Mouse (Mus musculus) splenic B cell, adult 2 months (primary cell): ENCODE measurements around the gene Hivep1.

Source experiments
- DNase-seq: peaks from one replicate; pipeline ENCODE4 v3.0.0-alpha.2; 2011; ENCODE audit warnings: low read depth, low spot score
- H3K27me3 ChIP-seq: 2 replicates; pipeline ENCODE4 v1.6.1; 2012; ENCODE audit warnings: mild to moderate bottlenecking, low read length, moderate library complexity, mixed read lengths; ENCODE audit not compliant: control insufficient read depth, poor library complexity, insufficient read depth, severe bottlenecking
- H3K36me3 ChIP-seq: 2 replicates; pipeline ENCODE4 v1.6.1; 2012; ENCODE audit warnings: mild to moderate bottlenecking, low read length, moderate library complexity, mixed read lengths; ENCODE audit not compliant: control insufficient read depth, poor library complexity, insufficient read depth, severe bottlenecking

Hivep1 gene

DNA sequence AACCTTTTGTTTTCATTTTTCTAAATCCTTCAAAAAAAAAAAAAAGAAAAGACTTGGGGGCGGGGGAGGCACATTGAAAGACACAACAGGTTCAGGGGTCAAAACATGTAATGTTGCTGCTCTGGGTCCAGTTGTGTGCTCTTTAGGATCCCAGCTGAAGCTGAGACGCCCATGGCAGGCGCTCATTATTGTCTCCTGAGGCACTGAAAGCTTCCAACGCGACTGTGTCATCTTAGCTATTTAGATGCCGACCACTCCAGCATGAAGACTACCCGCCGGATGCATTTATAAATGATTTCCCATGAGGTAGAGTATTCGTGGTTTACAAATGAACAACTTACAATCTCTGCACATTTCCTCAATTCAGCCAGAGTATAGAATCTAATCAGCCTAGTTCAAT, 141.2 kb downstream of the Hivep1 start:
- Histone ChIP-seq H3K27me3 (no peaks in the 10 kb centered on the region), H3K36me3 (no peaks in the 10 kb centered on the region)
- DNase-seq, result no peak

GRCm38 (mm10) chr13:42195671-42196070, 143.8 kb downstream of the Hivep1 start:
- no peak for DNase-seq
- Histone ChIP-seq H3K27me3 (no peaks in the 10 kb centered on the region), H3K36me3 (no peaks in the 10 kb centered on the region)

- no peak for DNase-seq
- Histone ChIP-seq H3K27me3 (no peaks in the 10 kb centered on the region), H3K36me3 (no peaks in the 10 kb centered on the region)
Observed at GRCm38 (mm10) chr13:42197656-42198055, 145.8 kb downstream of the Hivep1 start.

DNA sequence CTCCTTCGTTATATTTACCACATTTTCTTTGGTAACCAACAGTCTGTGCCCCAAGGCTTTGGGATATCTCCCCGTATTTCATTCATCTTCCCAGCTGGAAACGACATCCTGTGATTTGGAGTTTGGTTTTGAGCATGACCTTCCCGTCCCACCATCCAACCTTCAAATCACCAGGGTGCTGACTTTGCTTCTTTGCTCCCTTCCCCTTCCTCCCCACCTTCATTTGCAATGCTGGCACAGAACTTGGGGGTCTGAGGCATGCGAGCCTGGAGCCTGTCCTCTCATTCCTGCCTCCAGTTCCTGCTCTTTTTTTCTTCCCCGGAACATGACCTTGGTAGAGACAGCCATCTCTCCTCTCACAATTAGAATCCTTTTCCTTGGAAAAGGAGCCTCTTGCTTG, 161.7 kb downstream of the Hivep1 start:
- H3K36me3 ChIP-seq, result no peaks in the 10 kb centered on the region
- DNase-seq, result no peak

DNA sequence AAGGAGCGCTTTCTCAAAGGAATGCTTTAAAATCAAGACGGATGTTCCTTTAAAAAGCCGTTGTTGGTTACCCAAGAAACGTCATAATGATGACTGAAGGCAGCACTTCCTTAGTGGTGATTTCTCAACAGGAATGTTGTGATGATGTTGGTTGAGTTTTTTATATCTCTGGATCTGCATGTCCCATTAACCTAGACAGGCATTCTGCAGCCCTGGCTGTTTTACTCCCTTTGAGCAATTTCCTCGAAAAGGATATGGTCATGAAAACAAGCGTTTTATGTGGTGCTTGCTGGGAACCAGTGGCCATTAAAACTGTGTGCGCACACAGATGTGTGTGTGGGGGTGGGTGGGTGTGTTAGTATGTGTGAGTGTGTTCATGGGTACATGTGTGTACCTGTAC, 170.6 kb downstream of the Hivep1 start:
- DNase-seq, result no peak
- no peaks in the 10 kb centered on the region for H3K36me3 ChIP-seq

More for the DNA sequence above, 161.7 kb downstream of the Hivep1 start:
- no peaks in the 10 kb centered on the region for H3K27me3 ChIP-seq

GRCm38 (mm10) chr13:42228849-42229248, 177.0 kb downstream of the Hivep1 start:
- H3K27me3 ChIP-seq, result no peaks in the 10 kb centered on the region
- no peaks in the 10 kb centered on the region for H3K36me3 ChIP-seq
- DNase-seq, result no peak

More for the DNA sequence above, 170.6 kb downstream of the Hivep1 start:
- H3K27me3 ChIP-seq, result no peaks in the 10 kb centered on the region

DNA sequence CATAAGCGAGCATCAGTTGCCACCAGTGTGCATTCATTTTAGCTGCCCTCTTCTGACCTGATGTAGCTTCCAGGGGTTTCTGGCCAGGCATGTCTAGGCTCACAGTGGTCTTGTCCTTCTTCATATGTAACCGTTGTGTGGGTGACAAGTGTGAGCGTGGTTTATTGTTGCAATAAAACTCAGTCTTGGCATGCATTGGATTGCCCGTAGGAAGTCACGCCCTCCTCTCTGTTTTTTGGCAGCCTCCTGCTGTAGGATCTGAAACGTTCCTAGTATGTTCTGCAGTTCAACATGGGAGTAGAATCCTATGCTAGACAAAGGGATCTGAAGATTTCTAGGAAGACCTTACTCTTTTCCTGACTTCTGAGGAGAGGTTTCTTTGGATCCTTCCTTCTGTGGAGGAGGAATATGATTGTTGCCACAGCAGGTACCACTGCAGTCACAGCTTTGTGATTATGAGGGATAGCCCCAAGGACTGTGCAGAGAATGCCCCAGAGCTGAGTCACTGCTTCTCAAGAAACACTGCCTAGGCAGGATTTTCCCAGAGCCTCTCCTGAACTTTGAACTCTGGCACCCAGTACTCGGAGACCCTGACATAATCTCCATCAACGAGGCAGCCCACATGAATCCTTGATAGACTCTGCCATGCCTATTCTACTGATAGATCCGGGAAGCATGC, 182.1 kb downstream of the Hivep1 start:
- Histone ChIP-seq H3K27me3 (no peaks in the 10 kb centered on the region), H3K36me3 (no peaks in the 10 kb centered on the region)
- no peak for DNase-seq

DNA sequence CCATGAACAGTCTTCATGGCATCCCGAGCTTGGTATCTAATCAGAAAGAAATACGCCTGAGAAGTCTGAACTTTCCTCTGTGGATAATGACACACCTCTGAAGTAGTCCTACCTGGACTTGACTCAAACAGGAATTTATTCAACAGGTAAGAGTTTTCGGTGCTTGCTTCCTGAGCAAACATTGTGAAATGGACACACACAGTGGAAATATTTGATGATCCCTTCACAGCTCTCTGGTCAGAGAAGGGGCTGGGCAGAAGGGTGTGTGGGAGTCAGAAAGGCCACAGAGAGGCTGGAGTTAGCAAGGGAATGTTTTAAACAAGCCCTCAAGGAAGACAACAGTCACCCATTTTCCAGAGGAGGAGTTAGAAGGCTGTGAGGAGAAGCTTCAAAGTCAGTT, 186.7 kb downstream of the Hivep1 start:
- Histone ChIP-seq H3K36me3 (no peaks in the 10 kb centered on the region), H3K27me3 (no peaks in the 10 kb centered on the region)
- DNase-seq, result no peak

DNA sequence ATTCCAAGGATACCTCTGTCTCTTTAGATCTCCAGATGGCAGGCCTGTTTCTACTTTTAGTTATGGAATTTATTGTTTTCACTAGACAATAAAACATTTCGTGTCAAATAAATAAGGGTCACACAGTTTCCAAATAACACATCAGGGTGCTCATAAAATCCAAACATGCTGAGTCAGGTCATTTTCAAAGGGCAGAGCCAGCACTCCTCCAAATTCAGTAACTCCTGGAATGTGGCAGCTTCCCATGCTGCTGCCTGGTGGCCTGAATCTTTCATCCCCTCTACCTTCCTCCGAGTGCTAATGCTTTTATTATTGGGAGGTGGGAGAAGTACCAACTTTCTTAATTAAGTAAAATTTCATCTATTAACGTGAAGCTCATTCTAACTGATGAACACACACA, 190.3 kb downstream of the Hivep1 start:
- H3K27me3 ChIP-seq, result no peaks in the 10 kb centered on the region
- DNase-seq, result no peak
- H3K36me3 ChIP-seq, result no peaks in the 10 kb centered on the region
